Mouse (Mus musculus): ENCODE measurements around the gene Nup43.

- TF ChIP-seq MAX (IDR thresholded peaks at IDR 0.05; ENCODE audit: low read length) (no peak), EP300 (IDR thresholded peaks at IDR 0.05; ENCODE audit: low read length) (no peak), ZMIZ1 (IDR thresholded peaks at IDR 0.05; ENCODE audit: low read depth, low read length) (no peak), ETS1 (conservative IDR thresholded peaks at IDR 0.05; ENCODE audit: low read depth, low read length) (no peak), MYC (IDR thresholded peaks at IDR 0.05; ENCODE audit: low read depth, low read length) (no peak), ZC3H11A (IDR thresholded peaks at IDR 0.05; ENCODE audit: low read depth, low read length) (no peak), TBP (conservative IDR thresholded peaks at IDR 0.05; ENCODE audit: low read depth, low read length) (no peak), HCFC1 (IDR thresholded peaks at IDR 0.05; ENCODE audit: low read depth, low read length) (no peak), POLR2A (IDR thresholded peaks at IDR 0.05; ENCODE audit: low read depth, low read length) (no peak), CTCF (conservative IDR thresholded peaks at IDR 0.05 in 1 of 2, IDR thresholded peaks at IDR 0.05 in 1 of 2; ENCODE audit: low read depth in 2 of 2, low read length in 2 of 2) (no peak), MXI1 (IDR thresholded peaks at IDR 0.05; ENCODE audit: low read depth, low read length) (no peak), ZKSCAN1 (IDR thresholded peaks at IDR 0.05; ENCODE audit: borderline replicate concordance, low read depth, low read length) (no peak)
Observed at GRCm38 (mm10) chr10:7630951-7631720, 36.2 kb upstream of the Nup43 start.
